Mouse (Mus musculus) thymus, adult 2 months (tissue): ENCODE measurements around the gene H2-Ab1.

Experiments used
- CTCF ChIP-seq: fragments of 200-500 bp; IDR thresholded peaks from 2 replicates; pipeline ENCODE4 v1.5.1; 2012; ENCODE audit warnings: mild to moderate bottlenecking, control low read depth, low read length, moderate library complexity, borderline replicate concordance; ENCODE audit not compliant: control insufficient read depth, poor library complexity, insufficient read depth; ENCODE audit errors: extremely low read depth
- POLR2A ChIP-seq: fragments of 200-500 bp; IDR thresholded peaks from 2 replicates; pipeline ENCODE4 v1.6.1; 2012; ENCODE audit warnings: mild to moderate bottlenecking, low read length, control low read depth, moderate library complexity; ENCODE audit not compliant: control insufficient read depth, poor library complexity, insufficient read depth; ENCODE audit errors: extremely low read depth

DNA sequence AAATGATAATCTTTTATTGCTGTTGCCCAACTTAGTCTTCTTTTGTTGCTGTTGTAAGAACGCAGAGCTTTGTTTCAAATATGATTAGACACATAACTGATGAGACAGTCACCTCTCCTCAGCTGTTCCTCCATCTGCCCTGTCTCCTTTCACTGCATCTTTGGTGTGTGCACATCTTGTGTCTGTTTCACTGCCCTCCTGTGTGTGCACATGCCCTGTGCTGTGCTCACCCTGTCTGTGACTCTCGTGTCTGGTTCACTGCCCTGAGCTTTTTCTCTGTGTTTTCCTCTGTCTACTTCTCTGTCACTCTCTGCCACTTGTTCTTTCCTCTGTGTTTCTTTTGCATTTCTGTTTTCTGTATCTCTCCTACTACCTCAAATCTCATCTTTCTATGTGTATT lies 12.7 kb downstream of the H2-Ab1 start:
- TF ChIP-seq POLR2A (no peak), CTCF (no peak)
